ENCODE assay signal across 17 mouse cellular contexts in genomic region chr5:21789061-21789460, GRCm38 (mm10). TPM values are rescaled to one million over a fixed set of nuclear protein-coding genes. Genes with fewer than 3 reads are reported as not detected.
DNase-seq lines count a peak whose midpoint lies in the region; ATAC-seq lines count a peak whose summit lies in the region.
"Had no signal": no experiment of that assay in that cellular context is flagged by ENCODE, and none has a peak within 500 bp of the region (broad histone marks: within the 10 kb centered on the region; RNA-seq: fewer than 3 reads in every experiment).

No protein-coding gene starts in this region.

- H3K36me3 ChIP-seq in midbrain, embryonic 16.5 days (ENCODE audit: control insufficient read depth, insufficient read depth, low read length): no peaks in the 10 kb centered on the region
- H3K36me3 ChIP-seq in midbrain, embryonic 15.5 days (replicated peaks): no peaks in the 10 kb centered on the region
- peaks cover 25% of the 10 kb centered on the region for H3K36me3 ChIP-seq in liver, embryonic 15.5 days (replicated peaks)
- H3K36me3 ChIP-seq: intestine, embryonic 15.5 days had no signal

- H3K9ac ChIP-seq in midbrain, embryonic 16.5 days (ENCODE audit: low read depth, low read length): 0 out of 2 replicates have a peak overlapping the region, but pooled peaks have one; percentile 14
- no peak overlapping the region for H3K9ac ChIP-seq in midbrain, embryonic 15.5 days
- 0 out of 2 replicates have a peak overlapping the region, but pooled peaks have one; percentile 7 for H3K9ac ChIP-seq in liver, embryonic 15.5 days
- H3K9ac ChIP-seq: hindbrain, embryonic 13.5 days; intestine, embryonic 15.5 days had no signal

- no peak for ATAC-seq in midbrain, embryonic 16.5 days
- no peak for ATAC-seq in midbrain, embryonic 15.5 days (replicated peaks)
- ATAC-seq in liver, embryonic 15.5 days (ENCODE audit: insufficient read depth): no peak
- no peak for ATAC-seq in monocyte, adult 5-6 weeks (replicated peaks; ENCODE audit: insufficient number of reproducible peaks, low FRiP score, low TSS enrichment, poor library complexity, severe bottlenecking)
- ATAC-seq: intestine, embryonic 15.5 days had no signal

- no peak overlapping the region for H3K4me2 ChIP-seq in midbrain, embryonic 16.5 days (ENCODE audit: low read length)
- no peak overlapping the region for H3K4me2 ChIP-seq in midbrain, embryonic 15.5 days
- H3K4me2 ChIP-seq in liver, embryonic 15.5 days: no peak overlapping the region; the same call in 1 of the 2 replicates
- H3K4me2 ChIP-seq: hindbrain, embryonic 13.5 days; intestine, embryonic 15.5 days had no signal

- no peak overlapping the region for H3K4me3 ChIP-seq in midbrain, embryonic 16.5 days (ENCODE audit: low read depth, low read length)
- no peak overlapping the region for H3K4me3 ChIP-seq in midbrain, embryonic 15.5 days
- no peak overlapping the region for H3K4me3 ChIP-seq in liver, embryonic 15.5 days (replicated peaks)
- H3K4me3 ChIP-seq: heart, embryonic 10.5 days; hindbrain, embryonic 13.5 days; intestine, embryonic 15.5 days had no signal

- no peak overlapping the region for H3K27ac ChIP-seq in midbrain, embryonic 16.5 days (ENCODE audit: low read length)
- no peak overlapping the region for H3K27ac ChIP-seq in midbrain, embryonic 15.5 days
- H3K27ac ChIP-seq in liver, embryonic 15.5 days (replicated peaks): no peak overlapping the region
- H3K27ac ChIP-seq: heart, embryonic 10.5 days; hindbrain, embryonic 13.5 days; intestine, embryonic 15.5 days had no signal

- WGBS in midbrain, embryonic 16.5 days: 59% methylated on average over 5 of the region's 5 CpGs
- 73% methylated on average over 5 of the region's 5 CpGs for WGBS in midbrain, embryonic 15.5 days
- 56% methylated on average over 5 of the region's 5 CpGs for WGBS in liver, embryonic 15.5 days (ENCODE audit: insufficient replicate concordance)

- no peaks in the 10 kb centered on the region for H3K9me3 ChIP-seq in midbrain, embryonic 16.5 days (replicated peaks; ENCODE audit: control insufficient read depth, low read length, poor library complexity, severe bottlenecking)
- no peaks in the 10 kb centered on the region for H3K9me3 ChIP-seq in midbrain, embryonic 15.5 days
- no peaks in the 10 kb centered on the region for H3K9me3 ChIP-seq in liver, embryonic 15.5 days (replicated peaks)
- H3K9me3 ChIP-seq: G1E; heart, embryonic 10.5 days; hindbrain, embryonic 13.5 days; intestine, embryonic 15.5 days had no signal

- no peaks in the 10 kb centered on the region for H3K27me3 ChIP-seq in midbrain, embryonic 16.5 days (ENCODE audit: control insufficient read depth, insufficient read depth, low read depth, low read length)
- no peaks in the 10 kb centered on the region for H3K27me3 ChIP-seq in midbrain, embryonic 15.5 days (replicated peaks)
- H3K27me3 ChIP-seq in liver, embryonic 15.5 days: no peaks in the 10 kb centered on the region
- H3K27me3 ChIP-seq: hindbrain, embryonic 13.5 days; intestine, embryonic 15.5 days had no signal

- peak; percentile 24 for DNase-seq in layer of hippocampus, adult 11-12 months (ENCODE audit: low spot score)
- no peak for DNase-seq in layer of hippocampus, postnatal 36 days
- DNase-seq in telencephalon, adult 2 months (ENCODE audit: low read depth, low spot score): peak; percentile 10
- DNase-seq: cerebellum, postnatal 10 days; embryo, embryonic 11 days; gastrocnemius, postnatal 25 days; heart, postnatal 14 days; lung, postnatal 10 days; spleen, adult 18-20 months had no signal

- peaks cover 31% of the 10 kb centered on the region for H3K4me1 ChIP-seq in midbrain, embryonic 16.5 days (ENCODE audit: control insufficient read depth, insufficient read depth, low read length)
- peaks cover 31% of the 10 kb centered on the region for H3K4me1 ChIP-seq in midbrain, embryonic 15.5 days
- H3K4me1 ChIP-seq in liver, embryonic 15.5 days (replicated peaks): peaks cover 42% of the 10 kb centered on the region

RNA-seq across cellular contexts. Expression of gene Psmc2, which starts 4.0 kb away (rescaled TPM):
- total RNA-seq in layer of hippocampus, postnatal 36 days (2021): 100 to 1,000 TPM; 114 TPM
- 187 and 192 TPM in 2 replicates for polyA plus RNA-seq in midbrain, embryonic 16.5 days (2015; fragmentation: Nextera tagmentation; extraction: Ambion mirVana)
- 176 and 182 TPM in 2 replicates for polyA plus RNA-seq in midbrain, embryonic 15.5 days (2015; fragmentation: Nextera tagmentation; extraction: Ambion mirVana)
- polyA plus RNA-seq in liver, embryonic 15.5 days (2015; fragmentation: Nextera tagmentation; extraction: Ambion mirVana): 111 and 116 TPM in 2 replicates
- 69.9 to 75.6 TPM (median 74.7 TPM) in 3 replicates for total RNA-seq in monocyte, adult 5-6 weeks (2017)

RNA-seq across cellular contexts. Expression of gene Dnajc2, which starts 4.0 kb away (rescaled TPM):
- total RNA-seq in layer of hippocampus, postnatal 36 days (2021): 10 to 100 TPM; 31.6 to 32.8 TPM
- polyA plus RNA-seq in midbrain, embryonic 16.5 days (2015; fragmentation: Nextera tagmentation; extraction: Ambion mirVana): 67.6 and 71.6 TPM in 2 replicates
- 65.9 and 71.1 TPM in 2 replicates for polyA plus RNA-seq in midbrain, embryonic 15.5 days (2015; fragmentation: Nextera tagmentation; extraction: Ambion mirVana)
- 21.5 and 23.3 TPM in 2 replicates for polyA plus RNA-seq in liver, embryonic 15.5 days (2015; fragmentation: Nextera tagmentation; extraction: Ambion mirVana)
- total RNA-seq in monocyte, adult 5-6 weeks (2017): 90.7 to 113 TPM (median 108 TPM) in 3 replicates

RNA-seq across cellular contexts. Expression of gene Pmpcb, which starts 52.1 kb away (rescaled TPM):
- total RNA-seq in layer of hippocampus, postnatal 36 days (2021): 10 to 100 TPM; 72.3 to 78.0 TPM
- 68.8 and 72.4 TPM in 2 replicates for polyA plus RNA-seq in midbrain, embryonic 16.5 days (2015; fragmentation: Nextera tagmentation; extraction: Ambion mirVana)
- 71.7 and 76.9 TPM in 2 replicates for polyA plus RNA-seq in midbrain, embryonic 15.5 days (2015; fragmentation: Nextera tagmentation; extraction: Ambion mirVana)
- polyA plus RNA-seq in liver, embryonic 15.5 days (2015; fragmentation: Nextera tagmentation; extraction: Ambion mirVana): 38.9 and 44.4 TPM in 2 replicates
- total RNA-seq in monocyte, adult 5-6 weeks (2017): 72.0 to 160 TPM (median 85.6 TPM) in 3 replicates

Comparison
In these comparisons a context has a peak if more than half of its experiments do, and no peak if none do; other contexts are left out.
1. DNase-seq: peak in layer of hippocampus, adult 11-12 months (single experiment) and telencephalon, adult 2 months (single experiment); none in layer of hippocampus, postnatal 36 days (0 of 2).